ENCODE assay signal across 12 mouse cellular contexts in genomic region chr7:139908176-139908575, GRCm38 (mm10). TPM values are rescaled to one million over a fixed set of nuclear protein-coding genes. Genes with fewer than 3 reads are reported as not detected.
DNase-seq lines count a peak whose midpoint lies in the region; ATAC-seq and TF ChIP-seq lines count a peak whose summit lies in the region.
"Had no signal": no experiment of that assay in that cellular context is flagged by ENCODE, and none has a peak within 500 bp of the region (broad histone marks: within the 10 kb centered on the region; RNA-seq: fewer than 3 reads in every experiment).

No protein-coding gene starts in this region.

- peaks cover 16% of the 10 kb centered on the region for H3K4me1 ChIP-seq in forebrain, postnatal 0 days (ENCODE audit: insufficient read depth)
- H3K4me1 ChIP-seq in stomach, embryonic 16.5 days (ENCODE audit: control insufficient read depth, insufficient read depth, low read length), result peaks cover 10% of the 10 kb centered on the region
- H3K4me1 ChIP-seq in thymus, adult 2 months (replicated peaks; ENCODE audit: control insufficient read depth, insufficient read depth, low read length), result no peaks in the 10 kb centered on the region

- 52% methylated on average over 5 of the region's 5 CpGs for WGBS in forebrain, postnatal 0 days
- WGBS in stomach, embryonic 16.5 days, result 49% methylated on average over 5 of the region's 5 CpGs
- WGBS in thymus, adult 2 months, result 94% methylated on average over 5 of the region's 5 CpGs

- no peaks in the 10 kb centered on the region for H3K27me3 ChIP-seq in forebrain, postnatal 0 days (ENCODE audit: insufficient read depth, low read length)
- H3K27me3 ChIP-seq in stomach, embryonic 16.5 days (ENCODE audit: control insufficient read depth, insufficient read depth, low read length), result peaks cover 6% of the 10 kb centered on the region; the same call in 1 of the 2 replicates
- no peaks in the 10 kb centered on the region for H3K27me3 ChIP-seq in thymus, adult 2 months (ENCODE audit: control insufficient read depth, insufficient read depth, low read length)

- 0 out of 2 replicates have a peak overlapping the region, but pooled peaks have one; percentile 29 for H3K27ac ChIP-seq in forebrain, postnatal 0 days (ENCODE audit: low read depth, low read length)
- peak overlapping the region; percentile 23; the same call in 1 of the 2 replicates for H3K27ac ChIP-seq in stomach, embryonic 16.5 days (ENCODE audit: low read length)
- H3K27ac ChIP-seq in thymus, adult 2 months (ENCODE audit: control insufficient read depth, insufficient read depth, low read length), result no peak overlapping the region
- H3K27ac ChIP-seq in left cerebral cortex, adult 2 months, result no peak overlapping the region

- no peaks in the 10 kb centered on the region for H3K36me3 ChIP-seq in forebrain, postnatal 0 days (ENCODE audit: insufficient read depth)
- no peaks in the 10 kb centered on the region for H3K36me3 ChIP-seq in stomach, embryonic 16.5 days (ENCODE audit: control insufficient read depth, insufficient read depth, low read length)
- no peaks in the 10 kb centered on the region for H3K36me3 ChIP-seq in thymus, adult 2 months (ENCODE audit: control insufficient read depth, insufficient read depth, low read length)

- TF ChIP-seq CTCF in forebrain, postnatal 0 days (IDR thresholded peaks at IDR 0.05; ENCODE audit: low read depth), result no peak
- no peak for TF ChIP-seq CTCF in thymus, adult 2 months (IDR thresholded peaks at IDR 0.05; ENCODE audit: borderline replicate concordance, control insufficient read depth, extremely low read depth, insufficient read depth, low read length, poor library complexity)
- no peak for TF ChIP-seq CTCF in left cerebral cortex, adult 2 months (IDR thresholded peaks at IDR 0.05)

- DNase-seq in adrenal gland, postnatal 10 days, result peak; percentile 9
- no peak for DNase-seq in adrenal gland, postnatal 36 days
- DNase-seq in right cerebral cortex, postnatal 10 days (ENCODE audit: low spot score in 2 of 2), result peak; percentile 66 to 73
- DNase-seq in right cerebral cortex, adult 18-20 months, result no peak
- DNase-seq in forebrain, postnatal 0 days, result peak; percentile 75
- no peak for DNase-seq in thymus, adult 2 months
- DNase-seq in left cerebral cortex, adult 2 months (ENCODE audit: extremely low spot score in 1 of 2, low spot score in 2 of 2), result no peak
- DNase-seq: heart, postnatal 36 days; kidney, postnatal 10 days had no signal

- no peaks in the 10 kb centered on the region for H3K9me3 ChIP-seq in forebrain, postnatal 0 days (ENCODE audit: low read length)
- no peaks in the 10 kb centered on the region for H3K9me3 ChIP-seq in stomach, embryonic 16.5 days (replicated peaks; ENCODE audit: control insufficient read depth, low read length)

- peak; percentile 59 for ATAC-seq in forebrain, postnatal 0 days
- ATAC-seq in stomach, embryonic 16.5 days (ENCODE audit: insufficient read depth, low FRiP score), result no peak

- no peak overlapping the region for H3K4me3 ChIP-seq in forebrain, postnatal 0 days (ENCODE audit: low read depth, low read length)
- no peak overlapping the region for H3K4me3 ChIP-seq in stomach, embryonic 16.5 days (replicated peaks; ENCODE audit: low read length)
- no peak overlapping the region for H3K4me3 ChIP-seq in thymus, adult 2 months (ENCODE audit: control insufficient read depth, insufficient read depth, low read length)
- no peak overlapping the region for H3K4me3 ChIP-seq in left cerebral cortex, adult 2 months

- H3K4me2 ChIP-seq in forebrain, postnatal 0 days (ENCODE audit: low read depth), result no peak overlapping the region
- H3K4me2 ChIP-seq in stomach, embryonic 16.5 days (ENCODE audit: low read depth, low read length), result no peak overlapping the region

- no peak for TF ChIP-seq POLR2A in thymus, adult 2 months (IDR thresholded peaks at IDR 0.05; ENCODE audit: control insufficient read depth, extremely low read depth, insufficient read depth, low read length, poor library complexity)

- intact Hi-C loops in left cerebral cortex, adult 2 months (cut with DNase I), result loop anchor here (10.0 kb wide), 2 partner anchors 87 to 157 kb away; partner anchors contain the start of gene Adam8

- no peak overlapping the region for H3K9ac ChIP-seq in forebrain, postnatal 0 days
- 0 out of 2 replicates have a peak overlapping the region, but pooled peaks have one; percentile 20 for H3K9ac ChIP-seq in stomach, embryonic 16.5 days (ENCODE audit: low read length)

RNA-seq across cellular contexts. Expression of gene Kndc1, which starts 13.7 kb away (rescaled TPM):
- under 1 TPM; 0.42 to 0.55 TPM for total RNA-seq in adrenal gland, postnatal 10 days (2021)
- total RNA-seq in adrenal gland, postnatal 36 days (2021), result under 1 TPM; 0.50 to 0.56 TPM
- 28.9 and 48.4 TPM in 2 replicates for total RNA-seq in forebrain, postnatal 0 days (2014; rRNA removed)
- polyA plus RNA-seq in forebrain, postnatal 0 days (2015; fragmentation: Nextera tagmentation; extraction: Ambion mirVana), result 7.1 and 10.0 TPM in 2 replicates
- polyA plus RNA-seq in stomach, embryonic 16.5 days (2015; fragmentation: Nextera tagmentation; extraction: Ambion mirVana), result 0.19 and 0.22 TPM in 2 replicates
- 3.6 and 4.8 TPM in 2 replicates for polyA plus RNA-seq in thymus, adult 2 months (2012; rRNA removed)
- 10 to 100 TPM; 77.7 to 80.4 TPM for total RNA-seq in left cerebral cortex, adult 2 months (2021)
- total RNA-seq: heart, postnatal 36 days had no signal
- polyA plus RNA-seq: limb, embryonic 11.5 days had no signal

RNA-seq across cellular contexts. Expression of gene Utf1, which starts 35.4 kb away (rescaled TPM):
- total RNA-seq in adrenal gland, postnatal 10 days (2021), result under 1 TPM in 1 of 2 experiments, not detected in 1; 0.24 TPM
- not detected for total RNA-seq in adrenal gland, postnatal 36 days (2021)
- total RNA-seq in forebrain, postnatal 0 days (2014; rRNA removed), result not detected in 2 replicates
- polyA plus RNA-seq in forebrain, postnatal 0 days (2015; fragmentation: Nextera tagmentation; extraction: Ambion mirVana), result not detected in 2 replicates
- not detected in 2 replicates for polyA plus RNA-seq in stomach, embryonic 16.5 days (2015; fragmentation: Nextera tagmentation; extraction: Ambion mirVana)
- 13.8 and 14.2 TPM in 2 replicates for polyA plus RNA-seq in thymus, adult 2 months (2012; rRNA removed)
- total RNA-seq in left cerebral cortex, adult 2 months (2021), result not detected
- total RNA-seq: gastrocnemius, adult 8-10 months; heart, postnatal 36 days had no signal
- polyA plus RNA-seq: limb, embryonic 11.5 days had no signal

Comparison
In these comparisons a context has a peak if more than half of its experiments do, and no peak if none do; other contexts are left out.
1. DNase-seq: peak in adrenal gland, postnatal 10 days (single experiment), right cerebral cortex, postnatal 10 days (2 of 2) and forebrain, postnatal 0 days (single experiment); none in adrenal gland, postnatal 36 days (0 of 2), right cerebral cortex, adult 18-20 months (single experiment), thymus, adult 2 months (single experiment) and left cerebral cortex, adult 2 months (0 of 2).
2. H3K27ac ChIP-seq: peak in forebrain, postnatal 0 days (single experiment) and stomach, embryonic 16.5 days (single experiment); none in thymus, adult 2 months (single experiment) and left cerebral cortex, adult 2 months (single experiment).
3. RNA of gene Kndc1, which starts 13.7 kb away (total RNA-seq): 77.7 to 80.4 TPM in left cerebral cortex, adult 2 months and 28.9 to 48.4 TPM in forebrain, postnatal 0 days; 0.50 to 0.56 TPM in adrenal gland, postnatal 36 days and 0.42 to 0.55 TPM in adrenal gland, postnatal 10 days; every median in the first group is over 10 times any median in the second.